Mouse (Mus musculus) G1E (cell line): ENCODE measurements around the gene Homer1.

Experiments used
- CTCF ChIP-seq: IDR thresholded peaks from 2 replicates; pipeline ENCODE4 v1.5.1; 2012; ENCODE audit warnings: low read depth, low read length, inconsistent platforms, mixed read lengths
- GATA1 ChIP-seq: IDR thresholded peaks from 2 replicates; pipeline ENCODE4 v1.6.1; 2012; ENCODE audit warnings: borderline replicate concordance, low read length, inconsistent platforms, mixed read lengths
- GATA2 ChIP-seq: IDR thresholded peaks from 2 replicates; pipeline ENCODE4 v1.6.1; 2012; ENCODE audit warnings: low read depth, low read length, inconsistent platforms, borderline replicate concordance
- TAL1 ChIP-seq: conservative IDR thresholded peaks from 2 replicates; pipeline ENCODE4 v1.6.1; 2012; ENCODE audit warnings: low read depth, low read length, inconsistent platforms, mixed read lengths

- TF ChIP-seq CTCF (no peak), TAL1 (no peak), GATA1 (no peak), GATA2 (no peak)
These were observed 41.3 kb downstream of the Homer1 start for GRCm38 (mm10) chr13:93340555-93341278.
